Mouse (Mus musculus) cerebellum, adult (tissue): ENCODE data around the gene Zfp383.
A peak's percentile ranks its signal among the peaks of the same experiment; 100 is the strongest.
"Not testable (repeated sequence)": the region's sequence is repeated elsewhere in the genome, so short reads cannot be mapped to it uniquely, and the experiment has no call there.

ENCODE experiments used
- ATAC-seq: cut with Nextera tagmentation; 2 replicates; pipeline ENCODE4 v1.9.2; 2017; ENCODE audit warnings: mild to moderate bottlenecking, moderate library complexity, mixed read lengths; ENCODE audit not compliant: insufficient number of reproducible peaks, low FRiP score, low TSS enrichment

Gene Zfp383

DNA sequence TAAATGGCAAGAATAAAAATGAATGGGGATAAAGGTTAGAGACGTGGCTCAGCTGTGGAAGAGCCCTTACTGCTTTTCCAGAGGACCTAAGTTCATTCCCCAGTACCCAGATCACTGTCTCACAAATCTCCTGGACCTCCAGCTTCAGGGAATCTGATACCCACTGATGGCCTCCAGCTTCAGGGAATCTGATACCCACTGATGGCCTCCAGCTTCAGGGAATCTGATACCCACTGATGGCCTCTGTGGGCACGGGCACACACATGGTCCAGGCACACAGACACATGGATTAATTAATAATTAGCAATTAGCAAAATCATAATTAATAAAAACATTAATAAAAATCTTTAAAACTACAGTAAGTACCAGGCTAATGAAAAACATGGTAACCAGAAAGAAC lies 14.8 kb downstream of the Zfp383 start:
- ATAC-seq, result no peak

DNA sequence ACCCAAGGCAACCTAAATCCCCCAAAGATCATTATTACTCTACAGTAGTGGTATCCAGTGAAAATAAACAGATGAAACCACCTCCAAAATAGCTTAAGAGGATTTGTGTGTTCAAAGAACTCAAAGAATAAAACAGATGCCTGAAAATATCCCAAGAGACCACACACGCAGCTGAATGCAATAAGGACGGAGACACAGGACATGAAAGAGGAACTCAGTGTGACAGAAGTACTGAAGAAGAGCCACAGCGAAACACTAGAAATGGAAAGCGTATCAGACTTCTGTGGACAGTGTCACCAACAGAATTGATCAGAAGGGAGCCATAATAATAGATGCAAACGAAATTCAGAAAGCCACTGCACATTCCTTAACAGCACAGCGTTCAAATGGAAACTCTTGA lies 30.8 kb downstream of the Zfp383 start:
- ATAC-seq, result no peak

DNA sequence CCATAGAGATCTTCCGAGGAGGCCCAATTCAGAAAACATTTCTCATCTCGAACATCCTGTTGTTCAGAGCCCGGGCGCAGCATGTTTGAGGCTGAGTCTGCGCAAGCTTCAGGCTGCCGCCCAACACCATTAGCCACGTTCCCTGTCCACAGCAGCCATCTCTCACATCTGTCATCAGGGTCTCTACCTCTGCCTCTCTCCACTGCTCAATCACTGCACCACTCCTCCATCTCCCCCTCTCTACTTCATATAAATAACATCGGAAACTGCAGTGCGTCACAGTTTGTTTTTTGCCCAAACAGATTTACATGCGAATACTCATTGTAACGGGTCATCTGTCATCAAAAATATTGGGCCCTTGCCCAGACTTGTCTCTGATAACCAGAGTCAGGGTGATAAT lies 33.0 kb downstream of the Zfp383 start:
- ATAC-seq, result no peak

DNA sequence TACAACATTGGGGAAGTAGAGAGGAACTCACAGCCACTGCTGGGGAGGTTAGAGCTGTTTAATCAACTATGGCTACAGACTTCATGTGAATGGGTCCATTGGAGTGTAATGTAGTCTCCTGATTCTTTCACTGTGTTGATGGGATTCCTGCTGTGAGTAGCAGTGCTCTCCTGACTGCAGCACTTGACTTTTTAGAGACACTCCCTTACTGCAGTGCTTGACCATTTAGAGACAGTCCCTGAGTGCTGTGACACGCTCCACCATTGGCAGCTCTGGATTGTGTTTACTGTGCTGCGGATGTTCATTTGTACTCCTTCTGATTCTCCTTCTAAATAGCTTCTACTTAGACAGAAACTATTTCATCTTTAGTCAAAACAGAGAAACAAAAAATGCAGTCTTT lies 34.7 kb downstream of the Zfp383 start:
- no peak for ATAC-seq

DNA sequence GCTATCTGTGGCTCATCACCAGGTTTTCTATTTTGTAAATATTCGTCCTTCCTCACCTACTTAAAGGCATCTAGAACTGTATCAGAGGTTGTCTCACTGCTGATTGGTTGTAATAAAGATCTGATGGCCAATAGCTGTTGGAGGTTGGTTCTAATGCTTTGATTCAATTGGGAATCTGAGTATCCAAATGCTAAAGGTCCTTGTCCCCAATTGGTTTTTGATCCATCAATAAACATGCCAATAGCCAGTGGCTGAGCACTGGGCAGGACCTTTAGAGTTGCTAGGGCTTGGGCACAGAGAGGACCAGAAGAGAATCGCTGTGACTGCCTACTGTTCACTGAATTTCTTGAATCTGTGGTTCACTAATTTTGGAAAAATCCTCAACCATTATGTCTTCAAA lies 35.7 kb downstream of the Zfp383 start:
- no peak for ATAC-seq

DNA sequence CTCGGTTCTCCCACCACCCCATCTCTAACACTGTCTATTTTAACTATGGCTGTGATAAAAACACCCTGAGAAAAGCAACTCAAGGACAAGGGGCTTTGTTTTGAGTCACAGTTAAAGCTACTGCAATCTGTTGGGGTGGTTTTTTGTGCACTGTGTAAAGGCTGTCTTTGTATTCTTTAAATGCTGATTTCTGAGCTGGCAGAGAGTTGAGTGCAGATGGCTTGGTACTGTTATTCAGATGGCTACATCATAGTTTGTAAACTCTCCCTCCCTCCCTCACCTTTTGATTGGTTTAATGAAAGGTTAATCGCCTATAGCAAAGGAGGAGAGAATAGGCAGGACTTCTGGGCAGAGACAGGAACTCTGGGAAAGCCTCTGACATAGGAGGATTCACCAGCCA lies 36.2 kb downstream of the Zfp383 start:
- ATAC-seq, result no peak

DNA sequence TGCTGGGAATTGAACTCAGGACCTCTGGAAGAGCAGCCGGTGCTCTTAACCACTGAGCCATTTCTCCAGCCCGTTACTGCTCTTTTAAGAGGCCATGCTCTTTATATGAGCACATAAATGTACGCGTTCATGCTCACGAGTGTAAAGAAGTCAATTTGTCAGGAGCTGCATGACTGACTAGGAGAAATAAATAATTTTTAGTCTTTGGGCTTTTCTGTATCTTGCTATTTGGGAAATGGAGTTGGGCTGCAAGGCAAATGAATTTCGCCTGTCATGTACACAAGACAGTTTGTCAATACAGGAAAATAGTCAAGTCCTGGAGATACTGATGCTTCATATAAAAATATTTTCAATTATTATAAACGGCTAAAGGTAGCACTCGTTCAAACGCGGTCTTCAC lies 45.1 kb downstream of the Zfp383 start:
- ATAC-seq, result no peak

DNA sequence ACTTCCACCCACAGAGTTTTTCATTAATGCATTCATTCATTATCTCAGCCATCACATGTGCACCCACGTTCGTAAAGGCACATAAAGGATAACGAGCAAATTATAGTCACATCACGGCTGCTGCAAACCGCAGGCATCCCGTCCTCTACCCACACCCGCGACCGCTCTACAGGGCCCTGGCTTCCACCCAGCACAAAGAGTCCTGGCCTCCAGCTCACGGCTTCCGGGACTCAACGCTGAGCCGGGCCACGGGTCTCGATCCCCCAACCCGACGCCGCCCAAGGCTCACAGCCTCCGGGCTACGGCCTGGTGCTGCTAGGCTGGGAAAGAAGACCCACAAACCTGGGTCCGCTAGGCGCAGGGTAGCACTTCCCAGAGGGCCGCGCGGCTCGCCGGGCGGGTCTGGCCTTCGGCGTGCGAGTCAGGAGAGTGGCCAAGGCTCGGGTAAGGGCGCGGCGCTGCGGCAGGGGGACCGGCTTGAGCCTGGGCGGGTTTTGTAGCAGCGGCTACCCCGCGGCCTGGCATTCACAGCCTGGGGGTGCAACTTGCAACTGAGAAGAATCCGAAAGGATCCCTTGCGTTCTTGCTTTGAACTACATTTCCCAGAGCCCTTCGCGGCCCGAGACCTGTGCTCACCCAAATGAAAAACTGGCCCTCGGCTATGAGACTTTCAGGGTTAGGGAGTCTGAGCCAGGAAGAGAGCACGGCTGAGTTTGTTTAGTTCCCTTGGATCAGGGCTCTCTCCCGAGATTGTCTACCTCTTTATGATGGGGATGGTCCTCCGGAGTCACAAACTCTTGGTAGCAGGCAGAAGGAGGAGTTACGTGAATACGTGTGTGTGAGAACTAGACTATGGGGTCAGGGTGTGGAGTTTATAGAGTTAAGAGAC lies 45.7 kb downstream of the Zfp383 start, which contains the start of gene Zfp74:
Zfp74 (minus strand) TSS at position 577 of the 889 bp plus-strand sequence.
- ATAC-seq, result peak; percentile 90; the same call in 1 of the 2 replicates

DNA sequence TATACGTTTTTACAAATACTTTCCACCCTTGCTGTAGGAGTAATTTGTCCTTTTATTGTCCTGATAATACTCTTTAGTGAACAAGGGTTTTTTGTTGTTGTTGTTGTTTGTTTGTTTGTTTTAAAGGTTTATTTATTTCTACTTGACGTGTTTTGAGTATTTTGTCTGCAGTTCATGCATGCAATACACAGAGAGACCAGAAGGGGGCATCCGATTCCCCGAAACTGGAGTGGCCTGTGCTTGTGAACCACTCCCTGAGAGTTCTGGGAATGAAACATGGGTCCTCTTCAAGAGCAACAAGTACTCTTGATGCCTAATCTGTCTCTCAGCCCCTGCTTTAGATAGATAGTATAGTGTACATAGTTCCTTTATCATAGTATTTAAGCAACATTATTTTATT lies 46.7 kb downstream of the Zfp383 start:
- no peak for ATAC-seq

DNA sequence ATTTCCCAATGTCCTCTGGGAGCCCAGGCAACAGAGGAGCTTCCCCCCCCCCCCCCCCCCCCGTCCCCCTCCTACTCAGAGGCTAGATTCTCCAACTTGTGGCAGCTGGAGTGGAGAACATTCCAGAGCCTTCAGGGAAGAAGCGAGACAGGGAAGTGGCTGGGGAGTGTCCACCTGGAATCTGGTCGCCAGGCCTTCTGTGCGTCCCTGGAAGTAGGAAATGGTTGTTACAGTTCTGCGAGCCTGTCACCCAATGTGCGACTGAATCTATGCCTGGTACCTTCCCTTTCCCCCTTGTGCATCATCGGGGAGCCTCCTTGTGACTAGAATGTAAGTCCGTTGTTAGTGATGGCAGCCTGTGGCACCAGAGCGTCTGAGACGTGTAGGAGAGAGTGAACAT lies 48.2 kb downstream of the Zfp383 start:
- no peak for ATAC-seq

DNA sequence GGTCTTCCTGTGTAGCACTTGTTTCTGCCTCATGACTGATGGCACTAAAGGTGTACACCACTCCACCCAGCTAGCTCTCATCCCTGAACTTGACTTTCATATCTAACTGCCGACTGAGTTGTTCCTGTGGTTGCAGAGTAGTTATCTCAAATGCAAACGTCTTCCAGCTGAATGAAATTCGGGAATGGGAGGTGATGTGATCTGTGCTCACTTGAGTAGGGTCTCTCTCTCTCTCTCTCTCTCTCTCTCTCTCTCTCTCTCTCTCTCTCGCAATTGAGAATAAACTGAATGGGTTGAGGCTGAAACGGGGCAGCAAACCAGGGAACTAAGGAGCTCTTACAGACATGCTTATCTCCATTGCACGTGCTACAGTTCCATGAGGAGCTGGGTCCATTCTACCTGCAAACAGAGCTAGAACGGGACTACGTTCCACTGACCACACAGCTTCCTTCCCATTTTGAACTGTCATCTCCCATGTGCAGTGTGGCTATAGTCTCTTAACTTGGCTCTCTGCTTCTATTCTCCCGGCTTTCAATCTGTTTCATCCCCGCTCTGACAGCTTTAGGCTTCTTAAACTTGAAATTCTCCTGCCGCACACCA lies 50.2 kb downstream of the Zfp383 start:
- ATAC-seq, result no peak

DNA sequence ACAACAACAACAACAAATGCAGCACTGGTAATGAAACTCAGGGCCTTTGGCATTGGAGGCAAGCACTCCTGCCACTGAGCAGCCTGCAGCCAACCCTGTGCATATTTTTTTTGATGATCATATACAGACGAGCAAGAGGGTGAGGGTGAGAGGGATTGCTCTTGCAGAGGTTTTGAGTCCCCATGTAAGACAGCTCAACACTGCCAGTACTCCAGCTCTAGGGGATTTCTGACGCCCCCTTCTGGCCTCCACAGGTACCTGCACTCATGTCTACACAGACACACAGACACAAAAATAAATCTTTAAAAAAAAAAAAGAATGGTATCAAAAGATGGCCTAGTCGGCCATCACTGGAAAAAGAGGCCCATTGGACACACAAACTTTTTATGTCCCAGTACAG lies 51.0 kb downstream of the Zfp383 start:
- ATAC-seq, result no peak

DNA sequence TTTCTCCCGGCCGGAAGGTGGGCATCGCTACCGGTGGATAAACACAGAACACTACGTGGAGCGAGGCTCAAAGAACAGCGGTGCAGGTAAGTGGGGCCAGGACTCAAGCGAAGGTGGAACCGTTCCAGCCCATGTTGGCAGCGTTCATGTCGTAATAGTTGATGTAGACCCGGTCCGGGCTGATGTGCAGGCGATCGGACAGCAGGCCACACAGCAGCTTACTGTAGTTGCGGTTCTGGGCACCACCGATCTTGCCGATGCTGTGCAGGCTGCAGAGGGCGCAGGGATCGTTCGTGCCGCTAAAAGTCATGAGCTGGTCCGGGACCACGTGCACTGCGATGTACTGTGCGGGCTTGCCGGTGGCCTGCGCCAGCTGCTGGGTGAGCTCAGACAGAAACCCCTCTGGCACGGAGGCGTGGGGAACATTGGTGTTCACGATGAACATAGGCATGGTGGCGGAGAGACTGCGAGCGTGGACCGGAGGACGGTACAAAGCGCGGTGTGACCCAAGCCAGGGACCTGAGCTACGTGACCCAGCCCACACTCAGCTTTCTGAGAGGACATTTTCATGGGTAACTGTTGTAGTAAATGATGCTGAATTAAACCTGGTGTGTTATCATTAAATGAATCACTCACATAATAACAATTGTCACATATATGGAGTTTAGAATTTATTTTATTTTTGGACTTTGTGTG lies 57.2 kb downstream of the Zfp383 start:
- not testable (repeated sequence) for ATAC-seq
